Mouse (Mus musculus) neural tube, embryonic 15.5 days (tissue): ENCODE data around the gene Tmem92. TPM values are rescaled to one million over a fixed set of nuclear protein-coding genes. Genes with fewer than 3 reads are reported as not detected.

Source experiments
- ATAC-seq: fragments of 200-750 bp; cut with Nextera tagmentation; 2 replicates; pipeline ENCODE4 v1.8.0; 2017; ENCODE audit warnings: mild to moderate bottlenecking, moderate TSS enrichment, moderate library complexity; ENCODE audit not compliant: low FRiP score
- H3K27ac ChIP-seq: fragments of 300-500 bp; sonication (generic); replicated peaks from 2 replicates; pipeline ENCODE4 v1.5.1; 2015; ENCODE audit warnings: mild to moderate bottlenecking, inconsistent platforms
- H3K27me3 ChIP-seq: fragments of 300-500 bp; sonication (generic); replicated peaks from 2 replicates; pipeline ENCODE4 v1.6.1; 2015; ENCODE audit warnings: inconsistent platforms
- H3K36me3 ChIP-seq: fragments of 300-500 bp; sonication (generic); 2 replicates; pipeline ENCODE4 v1.6.1; 2015; ENCODE audit warnings: inconsistent platforms
- H3K4me1 ChIP-seq: fragments of 300-500 bp; sonication (generic); 2 replicates; pipeline ENCODE4 v1.6.1; 2015; ENCODE audit warnings: inconsistent platforms
- H3K4me2 ChIP-seq: fragments of 300-500 bp; sonication (generic); 2 replicates; pipeline ENCODE4 v1.6.1; 2015; ENCODE audit warnings: inconsistent platforms, mild to moderate bottlenecking, moderate library complexity
- H3K4me3 ChIP-seq: fragments of 300-500 bp; sonication (generic); replicated peaks from 2 replicates; pipeline ENCODE4 v1.5.1; 2015; ENCODE audit warnings: mild to moderate bottlenecking, inconsistent platforms
- H3K9ac ChIP-seq: fragments of 300-500 bp; sonication (generic); replicated peaks from 2 replicates; pipeline ENCODE4 v1.6.1; 2015; ENCODE audit warnings: mild to moderate bottlenecking, inconsistent platforms
- H3K9me3 ChIP-seq: fragments of 300-500 bp; sonication (generic); replicated peaks from 2 replicates; pipeline ENCODE4 v1.6.1; 2016; ENCODE audit warnings: inconsistent platforms
- WGBS: fragments of 180-500 bp; shearing (Covaris S2); methylation state at CpG from one replicate; pipeline ENCODE4 v1.1.7; 2015; ENCODE audit warnings: mixed read lengths; 5-methylcytosine and 5-hydroxymethylcytosine counted together
- polyA plus RNA-seq: library from polyadenylated mRNA; unstranded; fragments of >200 nt; fragmentation: Nextera tagmentation; extraction: Ambion mirVana; gene quantifications from 2 replicates; pipeline ENCODE4 v1.2.1, GENCODE M21; 2015

The Tmem92 gene
- polyA plus RNA-seq, 1 experiment from 2014 or later = not detected

DNA sequence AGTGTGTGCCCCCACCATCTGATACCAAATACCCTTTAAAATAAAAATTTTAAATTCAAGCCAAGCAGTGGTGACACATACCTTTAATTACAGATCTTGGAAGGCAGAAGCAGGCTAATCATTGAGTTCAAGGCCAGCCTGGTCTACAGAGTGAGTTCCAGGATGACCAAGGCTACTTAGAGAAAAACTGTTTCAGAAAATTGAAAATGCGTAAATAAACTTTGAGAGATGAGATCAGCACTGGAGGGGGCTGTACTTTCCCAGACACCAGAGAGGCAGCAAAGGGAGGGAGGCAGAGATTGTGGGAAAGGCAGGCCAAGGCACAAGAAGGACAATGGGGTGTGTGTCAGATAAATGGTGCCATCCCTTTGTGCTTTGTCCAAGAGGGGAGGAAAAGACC, 20.2 kb downstream of the Tmem92 start:
- Histone ChIP-seq H3K36me3 (no peaks in the 10 kb centered on the region), H3K9me3 (no peaks in the 10 kb centered on the region), H3K9ac (no peak overlapping the region), H3K4me3 (no peak overlapping the region), H3K27ac (no peak overlapping the region), H3K4me1 (no peaks in the 10 kb centered on the region), H3K27me3 (no peaks in the 10 kb centered on the region), H3K4me2 (no peak overlapping the region)
- WGBS = 88% methylated on average over 1 of the region's 1 CpGs
- no peak for ATAC-seq

DNA sequence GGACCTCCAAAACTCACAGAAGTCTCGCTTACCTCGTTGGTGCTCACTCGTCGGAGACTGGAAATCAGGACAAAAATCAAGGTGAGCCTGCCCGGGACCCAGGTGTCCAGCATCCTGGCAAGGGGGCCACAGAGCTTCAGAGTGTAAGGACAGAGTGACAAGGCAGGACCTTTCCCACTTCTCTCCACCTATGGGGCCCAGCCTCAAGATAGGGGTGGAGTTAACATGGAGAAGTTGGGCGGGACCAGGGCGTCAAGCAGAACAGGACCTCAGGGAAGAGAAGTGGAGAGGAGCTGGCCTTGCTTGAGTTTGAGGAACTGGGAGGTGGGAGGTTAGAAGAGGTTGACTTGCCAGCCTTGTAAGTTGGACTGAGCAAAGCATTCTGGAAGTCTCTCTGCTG, 21.7 kb downstream of the Tmem92 start:
- no peaks in the 10 kb centered on the region for H3K36me3 ChIP-seq
- 0 out of 2 replicates have a peak, but pooled peaks cover 2% of the 10 kb centered on the region for H3K27me3 ChIP-seq
- no peak overlapping the region for H3K9ac ChIP-seq
- no peaks in the 10 kb centered on the region for H3K9me3 ChIP-seq
- H3K4me1 ChIP-seq = no peaks in the 10 kb centered on the region
- H3K4me2 ChIP-seq = no peak overlapping the region
- WGBS = 82% methylated on average over 7 of the region's 7 CpGs
- no peak for ATAC-seq
- H3K27ac ChIP-seq = no peak overlapping the region
- H3K4me3 ChIP-seq = no peak overlapping the region

DNA sequence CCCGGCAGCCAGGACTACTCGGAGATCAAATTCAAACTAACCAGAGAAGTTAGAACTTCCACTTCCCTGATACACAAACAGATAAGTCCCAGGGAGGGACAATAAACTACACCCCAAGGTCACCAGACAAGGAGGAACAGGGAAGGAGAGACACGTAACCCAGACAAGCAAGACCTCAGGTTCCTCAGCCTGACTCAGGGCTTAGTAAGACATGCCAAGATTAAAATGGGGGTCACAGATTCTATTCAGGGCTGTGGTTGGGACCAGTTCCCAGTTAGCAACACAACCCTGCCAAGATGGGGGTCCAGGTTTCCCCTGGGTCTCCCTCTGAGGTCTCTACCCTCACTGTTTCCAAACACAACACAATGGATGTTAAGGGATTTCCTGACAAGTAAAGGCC, 22.1 kb downstream of the Tmem92 start:
- no peak overlapping the region for H3K27ac ChIP-seq
- no peak overlapping the region for H3K4me2 ChIP-seq
- H3K36me3 ChIP-seq = no peaks in the 10 kb centered on the region
- H3K9me3 ChIP-seq = no peaks in the 10 kb centered on the region
- ATAC-seq = no peak
- WGBS = 90% methylated on average over 3 of the region's 3 CpGs
- no peak overlapping the region for H3K9ac ChIP-seq
- H3K27me3 ChIP-seq = 0 out of 2 replicates have a peak, but pooled peaks cover 3% of the 10 kb centered on the region
- no peak overlapping the region for H3K4me3 ChIP-seq
- no peaks in the 10 kb centered on the region for H3K4me1 ChIP-seq

DNA sequence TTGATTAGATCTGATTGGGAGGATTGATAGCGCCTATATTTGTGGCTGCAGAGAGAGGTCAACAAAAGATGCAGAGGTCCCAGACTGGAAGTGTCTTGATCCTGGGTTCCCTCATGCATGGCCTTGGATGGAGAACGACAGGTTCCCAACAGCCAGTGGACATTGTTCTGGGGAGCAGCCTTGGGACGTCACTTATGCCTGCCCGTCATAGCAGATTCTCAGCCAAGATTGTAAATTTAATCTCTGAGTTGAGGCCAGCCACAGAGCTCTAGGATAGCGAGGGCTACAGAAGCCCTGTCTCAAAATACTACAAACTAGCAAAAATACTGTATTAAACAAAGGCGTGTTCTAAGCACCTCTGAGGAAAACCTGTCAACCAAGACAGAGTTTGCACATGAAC, 22.6 kb downstream of the Tmem92 start:
- Histone ChIP-seq H3K27ac (no peak overlapping the region), H3K4me2 (no peak overlapping the region), H3K27me3 (0 out of 2 replicates have a peak, but pooled peaks cover 3% of the 10 kb centered on the region), H3K9me3 (no peaks in the 10 kb centered on the region), H3K36me3 (no peaks in the 10 kb centered on the region), H3K4me3 (no peak overlapping the region), H3K9ac (no peak overlapping the region), H3K4me1 (no peaks in the 10 kb centered on the region)
- WGBS = 87% methylated on average over 6 of the region's 6 CpGs
- no peak for ATAC-seq

DNA sequence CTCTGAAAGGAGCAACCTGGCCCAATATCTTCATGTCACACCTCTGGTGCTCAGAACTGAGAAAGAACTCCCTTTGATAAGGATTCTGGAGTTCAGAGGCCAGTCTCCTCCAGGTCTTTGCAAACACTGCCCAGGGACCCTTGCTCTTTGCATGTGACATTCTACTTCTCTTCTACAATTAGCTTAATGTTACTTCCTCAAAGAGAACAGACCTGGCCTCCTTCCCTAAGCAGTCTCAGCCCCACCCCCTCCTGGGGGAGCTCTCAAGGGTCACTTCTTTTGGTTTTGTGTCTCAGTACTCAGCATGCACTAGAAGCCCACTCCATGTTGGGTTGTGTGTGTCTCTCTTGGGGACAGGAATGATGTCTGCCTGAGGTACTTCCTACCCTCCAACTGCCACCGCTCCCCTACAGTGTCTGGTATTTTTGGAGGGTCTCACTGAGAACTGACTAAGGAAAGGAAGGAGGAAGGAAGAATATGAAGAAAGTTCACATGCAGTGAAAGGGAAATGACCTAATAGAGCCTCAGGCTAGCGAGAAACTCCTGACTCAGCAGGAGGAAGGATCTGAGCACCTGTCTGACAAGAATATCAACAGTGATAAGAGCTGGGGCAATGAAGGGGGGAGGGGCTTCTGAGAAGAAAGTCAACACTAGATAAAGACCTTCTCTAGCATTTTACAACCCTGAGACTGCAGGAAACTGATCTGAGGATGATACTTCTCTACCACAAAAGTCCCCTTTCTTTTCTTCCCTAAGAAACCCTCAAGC, 29.4 kb downstream of the Tmem92 start:
- no peak overlapping the region for H3K9ac ChIP-seq
- 57% methylated on average over 2 of the region's 2 CpGs for WGBS
- ATAC-seq = no peak

DNA sequence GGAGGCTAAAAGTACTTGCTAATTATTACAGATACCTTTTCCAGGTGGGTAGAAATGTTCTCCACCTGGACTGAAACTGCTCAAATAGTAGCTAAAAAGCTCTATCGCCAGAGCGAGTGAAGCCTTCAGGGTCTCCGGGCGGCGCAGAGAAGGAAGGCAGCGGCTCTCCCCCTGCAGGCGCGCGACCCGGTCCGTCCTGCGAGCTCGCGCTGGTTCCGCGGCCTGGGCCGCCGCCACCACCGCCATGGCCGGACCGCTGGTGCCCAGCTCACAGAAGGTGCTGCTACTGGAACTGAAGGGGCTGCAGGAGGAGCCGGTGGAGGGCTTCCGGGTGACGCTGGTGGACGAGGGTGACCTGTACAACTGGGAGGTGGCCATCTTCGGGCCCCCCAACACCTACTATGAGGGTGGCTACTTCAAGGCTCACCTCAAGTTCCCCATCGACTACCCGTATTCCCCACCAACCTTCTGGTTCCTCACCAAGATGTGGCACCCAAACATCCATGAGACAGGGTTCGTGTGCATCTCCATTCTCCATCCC, 40.7 kb downstream of the Tmem92 start, which contains the start of gene Cdc34b:
Gene Cdc34b, plus strand, starts transcription at position 51 of the 541 bp plus-strand sequence.
- Histone ChIP-seq H3K36me3 (no peaks in the 10 kb centered on the region), H3K9me3 (no peaks in the 10 kb centered on the region), H3K27me3 (no peaks in the 10 kb centered on the region), H3K4me3 (no peak within 1 kb of the TSS), H3K9ac (no peak within 1 kb of the TSS), H3K4me2 (no peak within 1 kb of the TSS), H3K27ac (no peak within 1 kb of the TSS), H3K4me1 (no peaks in the 10 kb centered on the region)
- WGBS = 83% methylated on average over 29 of the region's 29 CpGs
- ATAC-seq = no peak

More for the DNA sequence above, 29.4 kb downstream of the Tmem92 start:
- H3K9me3 ChIP-seq = no peaks in the 10 kb centered on the region
- no peaks in the 10 kb centered on the region for H3K36me3 ChIP-seq
- H3K4me3 ChIP-seq = no peak overlapping the region
- H3K27me3 ChIP-seq = 0 out of 2 replicates have a peak, but pooled peaks cover 3% of the 10 kb centered on the region
- no peak overlapping the region for H3K4me2 ChIP-seq
- H3K27ac ChIP-seq = no peak overlapping the region
- no peaks in the 10 kb centered on the region for H3K4me1 ChIP-seq

DNA sequence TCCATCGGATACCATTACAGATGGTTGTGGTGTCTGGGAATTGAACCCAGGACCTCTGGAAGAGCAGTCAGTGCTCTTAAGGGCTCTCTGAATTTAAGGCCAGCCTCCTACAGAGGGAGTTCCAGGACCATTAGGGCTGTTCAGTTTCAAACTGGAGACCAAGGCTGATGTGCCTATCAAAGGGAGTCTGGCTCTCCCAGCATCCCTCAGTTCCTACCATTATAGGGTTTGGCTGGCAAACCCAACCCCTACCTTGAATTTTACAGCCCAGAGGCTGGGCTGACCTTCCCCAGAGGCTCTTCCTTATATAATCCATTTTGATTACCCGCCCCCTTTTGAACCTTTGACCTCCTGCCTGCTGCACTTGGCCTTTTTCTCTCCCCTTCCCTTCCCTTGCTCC, 46.8 kb downstream of the Tmem92 start:
- ATAC-seq = no peak
- Histone ChIP-seq H3K27ac (no peak overlapping the region), H3K4me1 (no peaks in the 10 kb centered on the region), H3K4me3 (no peak overlapping the region), H3K36me3 (no peaks in the 10 kb centered on the region), H3K27me3 (no peaks in the 10 kb centered on the region), H3K4me2 (no peak overlapping the region), H3K9me3 (no peaks in the 10 kb centered on the region), H3K9ac (no peak overlapping the region)
- 56% methylated on average over 2 of the region's 2 CpGs for WGBS

DNA sequence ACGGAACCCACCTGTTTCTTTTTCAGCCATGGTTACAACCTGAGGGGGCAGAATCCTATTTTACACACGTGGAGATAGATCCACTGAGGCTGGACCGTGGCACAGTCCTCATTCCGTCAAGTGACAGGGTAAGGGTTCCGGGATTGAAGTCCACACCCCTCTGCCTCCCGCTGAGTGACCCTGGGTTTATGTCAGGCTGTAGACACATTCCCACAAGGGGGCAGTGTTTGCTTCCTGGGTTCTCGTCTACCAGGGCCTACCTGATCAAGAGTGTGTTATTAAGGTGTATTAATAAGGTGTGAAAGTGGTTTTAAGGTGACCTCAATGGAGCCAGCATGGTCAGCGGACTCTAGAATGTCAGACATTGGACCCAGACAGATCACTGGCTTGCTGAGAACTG, 49.7 kb downstream of the Tmem92 start:
- Histone ChIP-seq H3K9me3 (no peaks in the 10 kb centered on the region), H3K27ac (no peak overlapping the region), H3K27me3 (no peaks in the 10 kb centered on the region), H3K4me2 (no peak overlapping the region), H3K4me1 (no peaks in the 10 kb centered on the region), H3K9ac (no peak overlapping the region), H3K36me3 (no peaks in the 10 kb centered on the region), H3K4me3 (no peak overlapping the region)
- WGBS = 43% methylated on average over 8 of the region's 8 CpGs
- ATAC-seq = no peak

DNA sequence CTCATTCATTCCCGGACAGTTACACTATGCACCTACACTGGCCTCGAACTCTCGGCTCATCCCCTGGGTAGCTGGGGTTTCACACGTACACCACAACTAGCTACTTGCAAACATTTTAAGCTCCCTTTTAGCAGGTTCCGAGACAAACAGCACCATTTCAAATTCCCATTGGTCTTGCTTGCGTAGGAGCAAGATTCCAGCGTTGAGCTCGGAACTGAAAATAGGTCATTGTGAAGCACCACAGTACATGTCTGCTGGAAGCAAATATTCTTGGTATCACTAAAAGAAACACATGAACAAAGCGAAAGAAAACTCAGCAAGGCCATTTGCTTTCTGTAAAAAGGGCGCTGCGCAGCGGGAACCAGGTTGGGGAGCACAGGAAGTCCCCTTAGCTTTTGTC, 51.3 kb downstream of the Tmem92 start:
- Histone ChIP-seq H3K4me2 (no peak overlapping the region), H3K9ac (no peak overlapping the region), H3K4me1 (no peaks in the 10 kb centered on the region), H3K9me3 (no peaks in the 10 kb centered on the region), H3K36me3 (no peaks in the 10 kb centered on the region), H3K27ac (no peak overlapping the region), H3K27me3 (no peaks in the 10 kb centered on the region), H3K4me3 (no peak overlapping the region)
- WGBS = 91% methylated on average over 12 of the region's 12 CpGs
- no peak for ATAC-seq

DNA sequence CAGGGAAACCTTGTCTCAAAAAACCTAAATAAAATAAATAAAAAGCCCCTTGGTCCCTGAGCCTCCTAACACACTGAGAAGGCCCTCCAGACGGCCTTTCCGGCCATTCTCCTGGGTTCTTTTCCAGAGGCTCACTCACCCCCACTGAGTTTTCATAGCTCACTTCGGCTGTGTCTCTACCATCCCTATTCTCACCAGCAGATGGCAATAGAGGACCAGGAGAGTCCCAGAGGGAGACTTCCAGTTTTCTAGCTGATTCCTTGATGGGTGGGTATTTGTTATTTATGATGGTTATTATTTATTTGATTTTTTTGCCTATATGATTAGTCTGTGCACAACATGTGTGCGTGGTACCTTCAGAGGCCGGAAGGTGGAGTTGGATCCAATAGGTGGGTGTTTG, 52.2 kb downstream of the Tmem92 start:
- Histone ChIP-seq H3K27me3 (no peaks in the 10 kb centered on the region), H3K36me3 (no peaks in the 10 kb centered on the region), H3K9me3 (no peaks in the 10 kb centered on the region), H3K27ac (no peak overlapping the region), H3K4me3 (no peak overlapping the region), H3K4me2 (no peak overlapping the region), H3K9ac (no peak overlapping the region), H3K4me1 (no peaks in the 10 kb centered on the region)
- WGBS = 32% methylated on average over 5 of the region's 5 CpGs
- ATAC-seq = no peak

DNA sequence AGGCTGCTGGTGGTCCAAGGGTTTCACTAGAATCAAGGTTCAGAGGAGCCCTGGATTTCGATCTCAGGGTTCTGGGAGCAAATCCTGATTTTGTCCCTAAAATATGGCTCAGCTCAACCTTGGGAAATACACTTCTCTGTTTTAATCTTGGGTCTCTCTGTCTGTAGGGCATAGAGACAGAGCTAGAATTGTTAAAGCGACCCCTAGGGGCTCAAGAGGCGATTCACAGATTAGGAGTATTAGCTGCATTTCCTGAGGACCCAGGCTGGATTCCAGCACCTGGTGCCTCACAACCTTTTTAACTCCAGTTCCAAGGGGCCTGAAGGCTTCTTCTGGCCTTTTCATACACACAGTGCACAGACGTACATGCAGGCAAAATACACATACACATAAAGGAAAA, 52.9 kb downstream of the Tmem92 start:
- no peak overlapping the region for H3K27ac ChIP-seq
- H3K27me3 ChIP-seq = no peaks in the 10 kb centered on the region
- H3K4me2 ChIP-seq = no peak overlapping the region
- no peaks in the 10 kb centered on the region for H3K9me3 ChIP-seq
- no peak overlapping the region for H3K9ac ChIP-seq
- WGBS = 30% methylated on average over 4 of the region's 4 CpGs
- no peaks in the 10 kb centered on the region for H3K36me3 ChIP-seq
- no peak overlapping the region for H3K4me3 ChIP-seq
- no peaks in the 10 kb centered on the region for H3K4me1 ChIP-seq
- ATAC-seq = no peak

DNA sequence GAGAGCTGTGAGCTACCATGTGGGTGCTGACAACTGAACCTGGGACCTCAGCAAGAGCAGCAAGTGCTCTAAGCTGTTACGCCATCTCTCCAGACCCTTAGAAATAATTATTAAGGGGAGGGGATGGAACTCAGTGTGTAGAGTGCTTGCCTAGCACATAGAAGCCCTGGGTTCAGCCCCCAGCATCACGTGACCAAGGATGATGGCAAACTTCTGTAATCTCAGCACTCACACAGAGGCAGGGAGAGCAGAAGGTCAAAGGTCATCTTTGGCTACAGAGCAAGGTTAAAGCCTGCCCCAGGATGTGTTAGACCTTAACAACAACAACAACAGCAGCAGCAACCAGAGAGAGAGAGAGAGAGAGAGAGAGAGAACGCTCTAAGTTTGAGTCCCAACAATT, 54.0 kb downstream of the Tmem92 start:
- H3K27ac ChIP-seq = no peak overlapping the region
- no peaks in the 10 kb centered on the region for H3K27me3 ChIP-seq
- no peak overlapping the region for H3K4me3 ChIP-seq
- no peaks in the 10 kb centered on the region for H3K36me3 ChIP-seq
- H3K4me1 ChIP-seq = no peaks in the 10 kb centered on the region
- no peak overlapping the region for H3K9ac ChIP-seq
- H3K4me2 ChIP-seq = no peak overlapping the region
- no peak for ATAC-seq
- WGBS = 87% methylated on average over 3 of the region's 3 CpGs
- no peaks in the 10 kb centered on the region for H3K9me3 ChIP-seq
